Mouse (Mus musculus) T-cell, adult 66 days (primary cell): ENCODE results near the gene Gm21293. TPM values are rescaled to one million over a fixed set of nuclear protein-coding genes. Genes with fewer than 3 reads are reported as not detected.

Experiments
- total RNA-seq, 2 experiments: library from RNA; stranded (reverse); gene quantifications; 3 replicates in 1 of 2; 4 replicates in 1 of 2; pipeline ENCODE4 v1.2.4; 2023

Gene Gm21293
- not detected for total RNA-seq

DNA sequence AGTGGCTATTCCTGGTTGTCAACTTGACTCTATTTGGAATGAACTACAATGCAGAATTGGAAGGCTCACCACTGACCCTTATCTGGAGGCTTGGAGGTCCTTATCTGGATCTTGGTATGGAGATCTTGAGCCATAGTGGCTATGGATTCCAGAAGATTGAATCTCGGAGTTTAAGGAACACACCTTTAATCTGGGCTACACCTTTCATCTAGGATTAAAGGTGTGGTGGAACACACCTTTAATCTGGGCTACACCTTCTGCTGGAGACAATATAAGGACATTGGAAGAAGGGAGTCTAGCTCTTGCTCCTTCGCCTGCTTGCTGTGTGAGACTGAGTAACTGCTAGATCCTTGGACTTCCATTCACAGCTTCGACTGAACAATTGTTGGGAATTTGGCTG, at the start of gene Gm21293:
TSS of gene Gm21293 (plus strand) at position 301 of the 400 bp plus-strand sequence.

DNA sequence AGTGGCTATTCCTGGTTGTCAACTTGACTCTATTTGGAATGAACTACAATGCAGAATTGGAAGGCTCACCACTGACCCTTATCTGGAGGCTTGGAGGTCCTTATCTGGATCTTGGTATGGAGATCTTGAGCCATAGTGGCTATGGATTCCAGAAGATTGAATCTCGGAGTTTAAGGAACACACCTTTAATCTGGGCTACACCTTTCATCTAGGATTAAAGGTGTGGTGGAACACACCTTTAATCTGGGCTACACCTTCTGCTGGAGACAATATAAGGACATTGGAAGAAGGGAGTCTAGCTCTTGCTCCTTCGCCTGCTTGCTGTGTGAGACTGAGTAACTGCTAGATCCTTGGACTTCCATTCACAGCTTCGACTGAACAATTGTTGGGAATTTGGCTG, 8.4 kb downstream of the Gm21293 start, which contains the start of gene Gm6763:
TSS of gene Gm6763 (plus strand) at position 301 of the 400 bp plus-strand sequence.

GRCm38 (mm10) chr10:104159706-104160105, 16.9 kb downstream of the Gm21293 start, which contains the start of gene Gm8764:
Gene Gm8764, plus strand, starts transcription at chr10:104160006.

GRCm38 (mm10) chr10:104168215-104168614, 25.4 kb downstream of the Gm21293 start, which contains the start of gene Gm21304:
Gene Gm21304, plus strand, starts transcription at chr10:104168515.

DNA sequence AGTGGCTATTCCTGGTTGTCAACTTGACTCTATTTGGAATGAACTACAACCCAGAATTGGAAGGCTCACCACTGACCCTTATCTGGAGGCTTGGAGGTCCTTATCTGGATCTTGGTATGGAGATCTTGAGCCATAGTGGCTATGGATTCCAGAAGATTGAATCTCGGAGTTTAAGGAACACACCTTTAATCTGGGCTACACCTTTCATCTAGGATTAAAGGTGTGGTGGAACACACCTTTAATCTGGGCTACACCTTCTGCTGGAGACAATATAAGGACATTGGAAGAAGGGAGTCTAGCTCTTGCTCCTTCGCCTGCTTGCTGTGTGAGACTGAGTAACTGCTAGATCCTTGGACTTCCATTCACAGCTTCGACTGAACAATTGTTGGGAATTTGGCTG, 33.9 kb downstream of the Gm21293 start, which contains the start of gene Gm21312:
TSS of gene Gm21312 (plus strand) at position 301 of the 400 bp plus-strand sequence.

GRCm38 (mm10) chr10:104185233-104185632, 42.4 kb downstream of the Gm21293 start, which contains the start of gene Gm20765:
Gene Gm20765, plus strand, starts transcription at chr10:104185533.

GRCm38 (mm10) chr10:104193742-104194141, 51.0 kb downstream of the Gm21293 start, which contains the start of gene Gm4340:
Gene Gm4340, plus strand, starts transcription at chr10:104194042.

Other genes with a start within 250 kb of the Gm21293 start
- not detected for gene Gm6763, start 8.5 kb downstream of the Gm21293 start, total RNA-seq
- not detected for gene Gm8764, start 17.0 kb downstream of the Gm21293 start, total RNA-seq
- gene Gm21304, start 25.5 kb downstream of the Gm21293 start, total RNA-seq = not detected
- gene Gm21312, start 34.0 kb downstream of the Gm21293 start, total RNA-seq = not detected
- not detected for gene Gm20765, start 42.5 kb downstream of the Gm21293 start, total RNA-seq
- gene Gm4340, start 51.1 kb downstream of the Gm21293 start, total RNA-seq = not detected